Mouse (Mus musculus) heart, embryonic 13.5 days (tissue): ENCODE data around the gene Dnah2. TPM values are rescaled to one million over a fixed set of nuclear protein-coding genes. Genes with fewer than 3 reads are reported as not detected.
"Not testable (repeated sequence)": the region's sequence is repeated elsewhere in the genome, so short reads cannot be mapped to it uniquely, and the experiment has no call there.

Source experiments
- ATAC-seq: fragments of 200-750 bp; cut with Nextera tagmentation; 2 replicates; pipeline ENCODE4 v1.8.0; 2017; ENCODE audit warnings: moderate TSS enrichment; ENCODE audit not compliant: insufficient number of reproducible peaks, low FRiP score, low TSS enrichment; ENCODE audit errors: extremely low read depth
- H3K27ac ChIP-seq: fragments of 300-500 bp; sonication (generic); replicated peaks from 2 replicates; pipeline ENCODE4 v1.5.1; 2015; ENCODE audit warnings: moderate library complexity, mild to moderate bottlenecking, inconsistent platforms
- H3K27me3 ChIP-seq: fragments of 300-500 bp; sonication (generic); replicated peaks from 2 replicates; pipeline ENCODE4 v1.6.1; 2015; ENCODE audit warnings: mild to moderate bottlenecking, inconsistent platforms
- H3K36me3 ChIP-seq: fragments of 300-500 bp; sonication (generic); 2 replicates; pipeline ENCODE4 v1.6.1; 2015; ENCODE audit warnings: mild to moderate bottlenecking, inconsistent platforms
- H3K4me1 ChIP-seq: fragments of 300-500 bp; sonication (generic); 2 replicates; pipeline ENCODE4 v1.6.1; 2015; ENCODE audit warnings: inconsistent platforms
- H3K4me2 ChIP-seq: fragments of 300-500 bp; sonication (generic); 2 replicates; pipeline ENCODE4 v1.6.1; 2015; ENCODE audit warnings: inconsistent platforms, mild to moderate bottlenecking, moderate library complexity
- H3K4me3 ChIP-seq: fragments of 300-500 bp; sonication (generic); 2 replicates; pipeline ENCODE4 v1.5.1; 2015; ENCODE audit warnings: moderate library complexity, mild to moderate bottlenecking, inconsistent platforms
- H3K9ac ChIP-seq: fragments of 300-500 bp; sonication (generic); 2 replicates; pipeline ENCODE4 v1.6.1; 2015; ENCODE audit warnings: inconsistent platforms, mild to moderate bottlenecking, moderate library complexity
- H3K9me3 ChIP-seq: fragments of 300-500 bp; sonication (generic); 2 replicates; pipeline ENCODE4 v1.6.1; 2016; ENCODE audit warnings: inconsistent platforms
- WGBS: fragments of 180-500 bp; shearing (Covaris S2); methylation state at CpG from one replicate; pipeline ENCODE4 v1.1.7; 2015; ENCODE audit warnings: mixed read lengths; 5-methylcytosine and 5-hydroxymethylcytosine counted together
- polyA plus RNA-seq: library from polyadenylated mRNA; unstranded; fragments of >200 nt; fragmentation: Nextera tagmentation; extraction: Ambion mirVana; gene quantifications from 2 replicates; pipeline ENCODE4 v1.2.1, GENCODE M21; 2015

Dnah2 gene
- polyA plus RNA-seq, 1 experiment from 2014 or later, result 0.07 TPM

GRCm38 (mm10) chr11:69395634-69396373 lies 153.1 kb downstream of the Dnah2 start:
- Histone ChIP-seq H3K9ac (peak overlapping the region; percentile 95), H3K4me1 (peaks cover 50% of the 10 kb centered on the region), H3K4me2 (peak overlapping the region; percentile 91), H3K36me3 (peaks cover 27% of the 10 kb centered on the region), H3K4me3 (peak overlapping the region; percentile 78), H3K27me3 (0 out of 2 replicates have a peak, but pooled peaks cover 4% of the 10 kb centered on the region), H3K9me3 (no peaks in the 10 kb centered on the region), H3K27ac (peak overlapping the region; percentile 98)
- peak; percentile 78 for ATAC-seq
- WGBS, result under 1% methylated on average over 48 of the region's 48 CpGs

- Histone ChIP-seq H3K4me1 (peaks cover 46% of the 10 kb centered on the region), H3K36me3 (peaks cover 22% of the 10 kb centered on the region), H3K4me3 (peak within 1 kb of the TSS; percentile 78), H3K9ac (peak within 1 kb of the TSS; percentile 95), H3K27ac (peak within 1 kb of the TSS; percentile 98), H3K4me2 (peak within 1 kb of the TSS; percentile 91)
- not testable (repeated sequence) for H3K9me3 ChIP-seq, H3K27me3 ChIP-seq
- WGBS, result under 1% methylated on average over 24 of the region's 24 CpGs
- ATAC-seq, result peak; percentile 62; the same call in 1 of the 2 replicates
These were observed 153.7 kb downstream of the Dnah2 start, which contains the start of the genes Naa38 and Cyb5d1 for GRCm38 (mm10) chr11:69395235-69395633. Naa38 (plus strand) TSS chr11:69395487. Cyb5d1 (minus strand) TSS chr11:69395631.

- 1% methylated on average over 31 of the region's 31 CpGs for WGBS
- H3K9me3 ChIP-seq, ATAC-seq, H3K27me3 ChIP-seq: not testable (repeated sequence)
- Histone ChIP-seq H3K9ac (peak overlapping the region; percentile 95), H3K4me2 (peak overlapping the region; percentile 91), H3K27ac (peak overlapping the region; percentile 98), H3K36me3 (peaks cover 16% of the 10 kb centered on the region), H3K4me3 (peak overlapping the region; percentile 78), H3K4me1 (peaks cover 43% of the 10 kb centered on the region)
These were observed 154.2 kb downstream of the Dnah2 start for GRCm38 (mm10) chr11:69394591-69395167.

- Histone ChIP-seq H3K4me2 (peak overlapping the region; percentile 4; the same call in 1 of the 2 replicates), H3K27ac (no peak overlapping the region), H3K4me1 (peaks cover 8% of the 10 kb centered on the region), H3K36me3 (peaks cover 11% of the 10 kb centered on the region; the same call in 1 of the 2 replicates), H3K27me3 (no peaks in the 10 kb centered on the region), H3K9me3 (no peaks in the 10 kb centered on the region), H3K9ac (no peak overlapping the region), H3K4me3 (no peak overlapping the region)
- 48% methylated on average over 10 of the region's 10 CpGs for WGBS
- no peak for ATAC-seq
These were observed 158.4 kb downstream of the Dnah2 start for GRCm38 (mm10) chr11:69390400-69391034.

GRCm38 (mm10) chr11:69389531-69390399 lies 159.1 kb downstream of the Dnah2 start:
- no peaks in the 10 kb centered on the region for H3K9me3 ChIP-seq
- 68% methylated on average over 14 of the region's 14 CpGs for WGBS
- H3K4me3 ChIP-seq, result no peak overlapping the region
- no peak overlapping the region for H3K27ac ChIP-seq
- no peaks in the 10 kb centered on the region for H3K27me3 ChIP-seq
- peaks cover 11% of the 10 kb centered on the region; the same call in 1 of the 2 replicates for H3K36me3 ChIP-seq
- no peak for ATAC-seq
- H3K4me1 ChIP-seq, result peaks cover 8% of the 10 kb centered on the region
- 0 out of 2 replicates have a peak overlapping the region, but pooled peaks have one; percentile 30 for H3K9ac ChIP-seq
- H3K4me2 ChIP-seq, result peak overlapping the region; percentile 4; the same call in 1 of the 2 replicates

- no peaks in the 10 kb centered on the region for H3K27me3 ChIP-seq
- no peak overlapping the region for H3K4me2 ChIP-seq
- H3K36me3 ChIP-seq, result peaks cover 11% of the 10 kb centered on the region; the same call in 1 of the 2 replicates
- no peak for ATAC-seq
- H3K4me1 ChIP-seq, result peaks cover 4% of the 10 kb centered on the region; the same call in 1 of the 2 replicates
- H3K9me3 ChIP-seq, result no peaks in the 10 kb centered on the region
- no peak overlapping the region for H3K9ac ChIP-seq
- no peak overlapping the region for H3K27ac ChIP-seq
- 92% methylated on average over 4 of the region's 4 CpGs for WGBS
- no peak overlapping the region for H3K4me3 ChIP-seq
These were observed 160.2 kb downstream of the Dnah2 start for GRCm38 (mm10) chr11:69388680-69389079.

GRCm38 (mm10) chr11:69386758-69387157 lies 162.2 kb downstream of the Dnah2 start:
- Histone ChIP-seq H3K27me3 (no peaks in the 10 kb centered on the region), H3K27ac (no peak overlapping the region), H3K4me2 (no peak overlapping the region), H3K9me3 (no peaks in the 10 kb centered on the region), H3K36me3 (peaks cover 6% of the 10 kb centered on the region; the same call in 1 of the 2 replicates), H3K9ac (no peak overlapping the region), H3K4me3 (no peak overlapping the region), H3K4me1 (peaks cover 13% of the 10 kb centered on the region)
- WGBS, result 74% methylated on average over 7 of the region's 7 CpGs
- ATAC-seq, result no peak

- no peak overlapping the region for H3K27ac ChIP-seq
- no peak overlapping the region for H3K4me2 ChIP-seq
- ATAC-seq, result no peak
- no peak overlapping the region for H3K9ac ChIP-seq
- H3K4me1 ChIP-seq, result peaks cover 16% of the 10 kb centered on the region
- H3K4me3 ChIP-seq, result no peak overlapping the region
- no peaks in the 10 kb centered on the region for H3K27me3 ChIP-seq
- H3K9me3 ChIP-seq, result no peaks in the 10 kb centered on the region
- 69% methylated on average over 6 of the region's 6 CpGs for WGBS
- H3K36me3 ChIP-seq, result 0 out of 2 replicates have a peak, but pooled peaks cover 2% of the 10 kb centered on the region
These were observed 163.9 kb downstream of the Dnah2 start for GRCm38 (mm10) chr11:69384979-69385378.

- Histone ChIP-seq H3K4me1 (peaks cover 18% of the 10 kb centered on the region), H3K4me3 (no peak overlapping the region), H3K9ac (peak overlapping the region; percentile 44; the same call in 1 of the 2 replicates), H3K27me3 (no peaks in the 10 kb centered on the region), H3K9me3 (no peaks in the 10 kb centered on the region), H3K4me2 (no peak overlapping the region), H3K36me3 (peaks cover 3% of the 10 kb centered on the region; the same call in 1 of the 2 replicates), H3K27ac (no peak overlapping the region)
- 55% methylated on average over 10 of the region's 10 CpGs for WGBS
- no peak for ATAC-seq
These were observed 166.3 kb downstream of the Dnah2 start for GRCm38 (mm10) chr11:69382478-69383105.

GRCm38 (mm10) chr11:69381356-69381755 lies 167.6 kb downstream of the Dnah2 start:
- Histone ChIP-seq H3K27ac (no peak overlapping the region), H3K4me2 (no peak overlapping the region), H3K9me3 (no peaks in the 10 kb centered on the region), H3K27me3 (no peaks in the 10 kb centered on the region), H3K4me1 (peaks cover 18% of the 10 kb centered on the region), H3K36me3 (peaks cover 5% of the 10 kb centered on the region; the same call in 1 of the 2 replicates), H3K4me3 (no peak overlapping the region), H3K9ac (no peak overlapping the region)
- no peak for ATAC-seq
- WGBS, result 62% methylated on average over 6 of the region's 6 CpGs
